Mouse (Mus musculus) cortical plate, adult 2 months (tissue): Measurements from ENCODE around the gene Prtn3. TPM values are rescaled to one million over a fixed set of nuclear protein-coding genes. Genes with fewer than 3 reads are reported as not detected.
A peak's percentile ranks its signal among the peaks of the same experiment; 100 is the strongest.

Source experiments
- H3K27ac ChIP-seq: fragments of 200-500 bp; 2 replicates; pipeline ENCODE4 v1.5.1; 2012; ENCODE audit warnings: low read length, control low read depth, inconsistent platforms; ENCODE audit not compliant: insufficient read depth
- H3K4me1 ChIP-seq: fragments of 200-500 bp; 2 replicates; pipeline ENCODE4 v1.6.1; 2011; ENCODE audit warnings: low read length; ENCODE audit not compliant: control insufficient read depth, insufficient read depth
- H3K4me3 ChIP-seq: fragments of 200-500 bp; 2 replicates; pipeline ENCODE4 v1.5.1; 2011; ENCODE audit warnings: mild to moderate bottlenecking, low read length, control low read depth; ENCODE audit not compliant: insufficient read depth
- CTCF ChIP-seq: fragments of 200-500 bp; IDR thresholded peaks from 2 replicates; pipeline ENCODE4 v1.5.1; 2011; ENCODE audit warnings: mild to moderate bottlenecking, control low read depth, low read length; ENCODE audit not compliant: insufficient read depth; ENCODE audit errors: extremely low read depth
- POLR2A ChIP-seq: fragments of 200-500 bp; IDR thresholded peaks from 2 replicates; pipeline ENCODE4 v1.6.1; 2011; ENCODE audit warnings: mild to moderate bottlenecking, low read length, control low read depth; ENCODE audit not compliant: insufficient read depth; ENCODE audit errors: extremely low read depth
- polyA plus RNA-seq: library from polyadenylated mRNA; depleted of rRNA; stranded (reverse); fragments of >200 nt; gene quantifications from 2 replicates; pipeline ENCODE4 v1.2.3, GENCODE M21; 2012; rRNA removed

Gene Prtn3
- polyA plus RNA-seq, result 4.3 and 5.2 TPM in 2 replicates

DNA sequence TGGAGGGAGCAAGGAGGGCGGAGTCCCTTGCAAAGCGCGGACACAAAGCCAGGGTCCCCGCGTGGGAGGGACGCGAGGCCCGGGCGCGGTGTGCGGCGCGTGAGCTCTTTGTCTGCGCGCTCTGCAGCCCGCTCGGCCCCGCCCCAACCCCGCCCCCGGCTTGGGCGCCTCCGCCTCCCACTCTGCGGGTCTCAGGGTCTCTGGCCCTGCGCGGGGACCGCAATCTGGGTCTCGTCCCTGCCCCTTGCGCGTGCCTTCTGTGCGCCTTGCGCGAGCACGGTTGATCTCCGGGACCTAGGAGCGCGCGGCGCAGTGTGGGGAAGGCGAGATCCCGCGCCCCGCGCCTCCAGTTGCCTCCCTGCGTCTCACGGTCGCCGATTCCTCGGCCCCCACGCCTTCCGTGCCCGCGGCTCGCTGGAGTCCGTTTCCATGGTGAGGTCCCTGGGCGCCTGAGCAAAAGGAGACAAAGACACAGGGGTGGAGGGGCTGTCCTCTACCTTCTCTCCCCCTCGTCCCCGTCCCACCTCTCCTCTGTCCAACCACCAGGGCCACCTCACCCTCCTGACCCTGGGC lies at the start of gene Prtn3, which contains the start of gene Plppr3:
Gene Prtn3 (plus strand): TSS at position 187 of the 573 bp plus-strand sequence.
Gene Plppr3 (minus strand): TSS at position 345 of the 573 bp plus-strand sequence.
- H3K27ac ChIP-seq, result peak within 1 kb of the TSS; percentile 55
- H3K4me3 ChIP-seq, result peak within 1 kb of the TSS; percentile 86
- TF ChIP-seq CTCF, result no peak
- TF ChIP-seq POLR2A, result no peak
- no peaks in the 10 kb centered on the region for H3K4me1 ChIP-seq

DNA sequence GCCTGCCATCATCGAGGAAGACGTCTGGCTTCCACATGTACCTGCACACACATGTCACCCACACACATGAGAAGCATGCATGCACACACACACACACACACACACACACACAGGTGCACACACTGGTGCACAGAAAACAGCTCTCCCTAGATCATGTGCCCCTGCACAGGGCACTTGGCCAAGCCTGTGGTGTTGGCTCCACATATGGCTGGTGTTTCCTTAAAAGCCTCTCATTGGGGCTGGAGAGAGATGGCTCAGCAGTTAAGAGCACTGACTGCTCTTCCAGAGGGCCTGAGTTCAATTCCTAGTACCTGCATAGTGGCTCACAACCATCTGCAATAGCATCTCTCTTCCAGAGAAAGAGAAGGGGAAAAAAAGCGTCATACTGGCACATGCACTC lies 42.7 kb upstream of the Prtn3 start:
- H3K4me1 ChIP-seq, result no peaks in the 10 kb centered on the region
- no peak overlapping the region for H3K27ac ChIP-seq
- TF ChIP-seq CTCF (no peak), POLR2A (no peak)
- no peak overlapping the region for H3K4me3 ChIP-seq

DNA sequence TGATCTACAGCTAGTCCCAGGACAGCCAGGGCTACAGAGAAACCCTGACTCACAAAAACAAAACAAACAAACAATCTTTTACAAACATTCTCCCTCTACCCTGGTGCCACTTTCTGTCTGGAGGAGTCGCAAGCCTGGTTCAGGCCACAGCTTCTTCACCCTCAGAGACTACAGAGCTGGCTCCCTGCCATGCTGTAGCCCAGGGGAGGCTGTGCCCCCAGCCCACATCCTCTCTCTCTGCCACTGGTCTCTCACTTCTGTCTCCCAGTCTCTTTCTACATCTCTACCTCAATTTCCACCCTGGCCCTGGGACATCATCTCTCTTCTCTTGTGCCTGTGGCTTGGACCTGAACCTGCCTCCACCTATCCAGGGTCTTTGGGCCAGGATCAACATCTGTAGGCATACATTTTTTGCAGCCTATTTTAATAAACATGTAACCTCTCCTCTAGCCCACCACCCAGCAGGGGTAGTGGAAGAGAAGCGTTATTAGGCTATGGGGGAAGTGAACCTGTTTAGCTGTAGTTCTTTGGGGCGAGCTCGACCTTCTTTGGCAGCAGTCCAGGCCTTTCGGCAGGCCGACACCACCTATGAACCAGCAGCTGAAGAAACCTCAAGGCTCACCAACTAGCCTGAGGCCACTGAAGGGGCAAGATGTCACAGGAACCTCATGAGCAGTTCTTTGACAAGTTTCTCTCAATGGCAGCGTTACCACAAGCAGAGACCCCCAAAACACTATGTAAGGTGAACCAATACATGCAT lies 42.1 kb upstream of the Prtn3 start:
- Histone ChIP-seq H3K4me1 (no peaks in the 10 kb centered on the region), H3K27ac (no peak overlapping the region), H3K4me3 (no peak overlapping the region)
- TF ChIP-seq CTCF (no peak), POLR2A (no peak)

DNA sequence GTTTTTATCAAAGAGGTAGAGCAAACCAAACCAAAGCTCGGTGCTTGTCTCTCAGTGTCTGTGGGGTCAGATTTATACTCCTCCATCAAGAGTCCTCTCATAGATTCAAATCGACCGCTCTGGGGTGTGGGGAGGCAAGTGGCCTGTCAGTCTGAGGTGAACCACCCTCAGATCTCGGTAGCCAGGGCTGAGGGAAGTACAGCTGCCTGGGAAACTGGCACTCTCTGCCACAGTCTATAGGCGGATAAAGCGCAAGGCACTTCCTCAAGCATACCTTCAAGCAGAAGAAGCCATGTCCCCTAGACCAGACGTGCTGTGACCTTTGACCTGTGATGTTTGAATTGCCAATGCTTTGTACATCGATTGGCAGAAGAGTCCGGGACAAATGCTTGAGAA lies 41.5 kb upstream of the Prtn3 start:
- Histone ChIP-seq H3K27ac (no peak overlapping the region), H3K4me1 (no peaks in the 10 kb centered on the region), H3K4me3 (no peak overlapping the region)
- TF ChIP-seq POLR2A, result no peak
- no peak for TF ChIP-seq CTCF

DNA sequence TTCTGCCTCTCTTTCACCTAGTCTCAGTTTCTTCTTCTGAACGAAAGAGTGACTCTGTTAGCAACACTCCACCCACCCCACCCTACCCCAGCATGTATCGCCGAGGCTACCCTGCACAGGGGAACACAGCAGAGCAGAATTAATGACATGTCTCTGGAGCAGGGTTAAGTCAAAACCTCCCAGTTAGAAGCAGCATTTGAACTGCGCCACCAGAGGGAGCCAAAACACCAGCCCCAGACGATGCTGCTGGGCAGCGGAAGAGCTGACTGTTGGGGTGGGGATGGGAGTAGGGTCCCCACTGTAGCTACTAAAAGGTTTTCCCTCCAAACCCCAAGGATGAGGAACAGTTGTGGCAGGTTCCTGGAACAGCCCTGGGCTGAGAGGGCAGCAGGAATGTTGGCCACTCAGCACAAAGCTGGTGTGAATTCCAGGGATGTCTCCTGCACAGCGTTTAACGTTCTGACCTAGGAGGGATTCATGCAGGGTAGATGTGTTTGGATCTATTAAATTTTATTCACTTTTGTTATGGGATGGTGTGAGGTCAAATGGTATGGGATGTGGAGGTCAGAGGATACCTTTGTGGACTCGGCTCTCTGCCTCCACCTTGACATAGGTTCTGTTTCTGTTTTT lies 39.4 kb upstream of the Prtn3 start:
- no peak for TF ChIP-seq POLR2A
- TF ChIP-seq CTCF, result peak; percentile 93
- H3K27ac ChIP-seq, result no peak overlapping the region
- no peak overlapping the region for H3K4me3 ChIP-seq
- no peaks in the 10 kb centered on the region for H3K4me1 ChIP-seq

DNA sequence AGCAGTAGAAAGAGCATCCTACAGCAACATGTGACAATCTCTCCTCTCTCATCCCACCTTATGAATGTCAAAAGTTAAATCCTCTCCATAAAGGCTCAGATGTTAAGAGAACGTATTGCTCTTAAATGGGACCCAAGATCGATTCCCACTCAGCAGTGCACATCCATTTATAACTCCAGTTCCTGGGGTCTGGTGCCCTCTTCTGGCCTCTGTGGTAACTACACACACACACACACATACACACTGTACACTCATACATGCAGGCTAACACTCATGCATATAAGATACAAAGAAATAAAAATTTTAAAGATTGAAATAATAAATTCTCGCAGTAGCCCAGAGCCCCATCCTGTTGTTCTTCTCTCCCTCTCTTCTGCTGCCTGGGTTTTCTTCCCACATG lies 37.4 kb upstream of the Prtn3 start:
- H3K4me3 ChIP-seq, result no peak overlapping the region
- TF ChIP-seq POLR2A (no peak), CTCF (0 out of 2 replicates have a peak, but pooled peaks have one; percentile 7)
- H3K4me1 ChIP-seq, result no peaks in the 10 kb centered on the region
- no peak overlapping the region for H3K27ac ChIP-seq

DNA sequence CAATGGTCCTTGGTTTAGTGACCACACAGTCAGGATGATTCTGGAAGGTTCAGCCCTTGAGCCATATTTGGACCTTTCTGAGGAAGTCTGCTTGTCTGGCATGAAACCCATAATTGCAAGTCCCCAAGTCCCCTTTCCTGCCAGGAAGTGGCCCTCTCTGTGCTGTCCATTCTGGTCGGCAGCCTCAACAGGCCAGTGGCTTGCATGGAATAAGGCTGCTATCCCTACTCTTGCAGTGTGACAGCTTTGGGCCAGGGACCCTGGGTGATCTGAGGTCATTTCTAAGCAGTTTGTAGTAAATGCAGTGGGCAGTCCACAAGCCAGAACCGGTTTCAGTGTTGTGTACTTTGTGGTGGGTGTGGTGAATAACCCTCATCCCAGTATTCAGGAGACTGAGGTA lies 36.1 kb upstream of the Prtn3 start:
- TF ChIP-seq POLR2A, result no peak
- no peak for TF ChIP-seq CTCF
- H3K27ac ChIP-seq, result no peak overlapping the region
- no peaks in the 10 kb centered on the region for H3K4me1 ChIP-seq
- H3K4me3 ChIP-seq, result no peak overlapping the region

DNA sequence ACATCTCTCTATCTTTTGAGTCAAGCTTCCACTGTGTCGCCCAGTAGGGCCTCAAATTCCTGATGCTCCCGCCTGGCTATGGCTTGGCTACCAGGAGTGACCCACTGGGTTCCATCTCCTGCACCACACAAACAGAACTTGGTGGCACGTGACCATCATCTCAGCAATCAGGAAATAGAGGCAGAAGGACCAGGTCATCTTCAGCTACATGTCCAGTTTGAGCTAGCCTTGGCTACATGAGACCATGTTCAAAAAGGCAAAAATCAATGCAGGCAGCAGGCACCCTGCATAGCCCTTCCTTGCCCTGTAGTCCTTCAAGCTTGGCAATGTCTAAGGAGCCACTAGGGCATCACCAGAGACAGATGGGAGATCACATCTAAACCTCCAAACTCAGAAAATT lies 34.2 kb upstream of the Prtn3 start:
- Histone ChIP-seq H3K4me1 (no peaks in the 10 kb centered on the region), H3K4me3 (peak overlapping the region; percentile 23; the same call in 1 of the 2 replicates), H3K27ac (peak overlapping the region; percentile 2)
- TF ChIP-seq CTCF, result no peak
- no peak for TF ChIP-seq POLR2A

DNA sequence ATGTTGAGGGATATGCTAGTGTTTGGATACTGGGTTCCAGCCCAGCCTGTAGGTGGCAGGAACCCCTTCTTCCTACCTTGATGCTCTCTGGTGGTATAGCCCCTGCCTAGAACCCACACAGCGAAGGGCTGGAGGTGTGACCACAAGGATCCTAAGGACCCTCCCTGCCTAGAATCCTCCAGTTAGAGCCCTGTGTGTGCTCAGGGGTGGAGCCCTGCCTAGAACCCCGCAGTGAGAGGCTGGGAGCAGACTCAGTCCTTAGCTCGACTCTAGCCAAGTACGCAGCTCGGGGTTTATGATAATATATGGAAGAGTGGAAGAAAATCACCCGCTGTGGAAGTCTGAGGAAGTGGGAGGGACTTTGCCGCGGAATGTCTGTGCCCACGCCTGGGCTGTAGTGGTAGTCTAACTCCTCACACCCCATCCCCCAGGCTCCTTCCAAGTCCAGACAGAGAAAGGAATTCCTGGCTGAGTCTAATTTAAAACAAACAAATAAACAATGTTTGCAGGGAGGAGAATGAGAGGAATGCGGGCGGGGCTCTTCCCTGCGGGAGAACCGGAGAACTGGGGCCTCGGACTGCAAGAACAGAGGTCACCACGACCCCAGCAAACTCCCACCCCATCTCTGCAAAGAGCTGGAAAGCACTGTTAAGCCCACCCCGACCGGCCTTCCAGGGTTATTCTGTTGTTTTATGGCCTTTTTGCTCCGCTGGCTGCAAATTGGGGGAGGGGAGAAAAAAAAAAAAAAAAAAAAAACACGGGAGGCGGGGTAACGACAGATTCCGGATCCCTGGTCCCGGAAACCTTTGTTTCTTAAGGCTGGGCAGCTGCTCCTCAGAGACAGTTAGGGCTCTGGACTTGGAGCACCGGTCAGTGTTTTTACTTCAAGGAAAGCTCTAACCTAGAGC lies 33.4 kb upstream of the Prtn3 start:
- peak overlapping the region; percentile 23 for H3K4me3 ChIP-seq
- H3K27ac ChIP-seq, result peak overlapping the region; percentile 55
- TF ChIP-seq POLR2A (peak; percentile 81), CTCF (no peak)
- no peaks in the 10 kb centered on the region for H3K4me1 ChIP-seq
